Mouse (Mus musculus): ENCODE data around the gene Ep400.

- TF ChIP-seq CTCF (conservative IDR thresholded peaks at IDR 0.05; ENCODE audit: low read length) (no peak), NANOG (IDR thresholded peaks at IDR 0.05; ENCODE audit: borderline replicate concordance, low read length) (no peak), POU5F1 (IDR thresholded peaks at IDR 0.05; ENCODE audit: borderline replicate concordance, low read length) (no peak)
These were observed 142.4 kb downstream of the Ep400 start for GRCm38 (mm10) chr5:110628156-110628555.

Data from E14TG2a.4 (cell line).